Mouse (Mus musculus) megakaryocyte, embryonic 14.5 days (primary cell): ENCODE results near the gene Stox2. TPM values are rescaled to one million over a fixed set of nuclear protein-coding genes. Genes with fewer than 3 reads are reported as not detected.

Source experiments
- H3K27me3 ChIP-seq: replicated peaks from 2 replicates; pipeline ENCODE3; 2012; ENCODE audit warnings: inconsistent platforms
- H3K36me3 ChIP-seq: replicated peaks from 2 replicates; pipeline ENCODE3; 2012; ENCODE audit warnings: low read length, inconsistent platforms, mixed read lengths
- H3K4me1 ChIP-seq: 2 replicates; pipeline ENCODE4 v1.6.1; 2012; ENCODE audit warnings: inconsistent platforms
- H3K4me3 ChIP-seq: replicated peaks from 2 replicates; pipeline ENCODE3; 2012; ENCODE audit warnings: moderate library complexity, mild to moderate bottlenecking, inconsistent platforms
- H3K9me3 ChIP-seq: 2 replicates; pipeline ENCODE4 v1.6.1; 2012; ENCODE audit warnings: inconsistent platforms
- FLI1 ChIP-seq: IDR thresholded peaks from 2 replicates; pipeline ENCODE4 v1.6.1; 2012; ENCODE audit warnings: low read length, inconsistent platforms, mixed read lengths
- GATA1 ChIP-seq: IDR thresholded peaks from 3 replicates; pipeline ENCODE4 v1.6.1; 2012; ENCODE audit warnings: mixed read lengths, low read length, inconsistent platforms, borderline replicate concordance
- polyA plus RNA-seq: library from polyadenylated mRNA; stranded (reverse); fragments of >175 nt; gene quantifications from 2 replicates; pipeline ENCODE4 v1.2.3, GENCODE M21; 2012; ENCODE audit warnings: low replicate concordance; ENCODE audit not compliant: insufficient read depth

Gene Stox2
- polyA plus RNA-seq, 1 experiment, result not detected

- Histone ChIP-seq H3K4me3 (no peak overlapping the region), H3K27me3 (no peaks in the 10 kb centered on the region), H3K4me1 (no peaks in the 10 kb centered on the region), H3K9me3 (peaks cover 4% of the 10 kb centered on the region), H3K36me3 (no peaks in the 10 kb centered on the region)
- TF ChIP-seq GATA1 (no peak), FLI1 (no peak)
Observed at GRCm38 (mm10) chr8:47260751-47261474, 185.2 kb downstream of the Stox2 start.

GRCm38 (mm10) chr8:47250832-47251231, 195.3 kb downstream of the Stox2 start:
- Histone ChIP-seq H3K9me3 (no peaks in the 10 kb centered on the region), H3K36me3 (no peaks in the 10 kb centered on the region), H3K27me3 (no peaks in the 10 kb centered on the region), H3K4me1 (no peaks in the 10 kb centered on the region), H3K4me3 (no peak overlapping the region)
- TF ChIP-seq FLI1, result no peak
- TF ChIP-seq GATA1, result no peak

GRCm38 (mm10) chr8:47245116-47245515, 201.0 kb downstream of the Stox2 start:
- H3K9me3 ChIP-seq, result peaks cover 4% of the 10 kb centered on the region; the same call in 1 of the 2 replicates
- no peak for TF ChIP-seq GATA1
- TF ChIP-seq FLI1, result no peak
- no peaks in the 10 kb centered on the region for H3K4me1 ChIP-seq
- no peaks in the 10 kb centered on the region for H3K36me3 ChIP-seq
- no peak overlapping the region for H3K4me3 ChIP-seq
- H3K27me3 ChIP-seq, result no peaks in the 10 kb centered on the region

- no peak for TF ChIP-seq FLI1
- TF ChIP-seq GATA1, result no peak
- Histone ChIP-seq H3K4me1 (no peaks in the 10 kb centered on the region), H3K27me3 (no peaks in the 10 kb centered on the region), H3K9me3 (peaks cover 4% of the 10 kb centered on the region; the same call in 1 of the 2 replicates), H3K36me3 (no peaks in the 10 kb centered on the region), H3K4me3 (no peak overlapping the region)
Observed at GRCm38 (mm10) chr8:47244202-47244601, 202.0 kb downstream of the Stox2 start.

GRCm38 (mm10) chr8:47243631-47244030, 202.5 kb downstream of the Stox2 start:
- TF ChIP-seq GATA1 (no peak), FLI1 (no peak)
- no peaks in the 10 kb centered on the region for H3K27me3 ChIP-seq
- H3K4me1 ChIP-seq, result no peaks in the 10 kb centered on the region
- peaks cover 4% of the 10 kb centered on the region; the same call in 1 of the 2 replicates for H3K9me3 ChIP-seq
- no peak overlapping the region for H3K4me3 ChIP-seq
- H3K36me3 ChIP-seq, result no peaks in the 10 kb centered on the region

- Histone ChIP-seq H3K9me3 (peaks cover 4% of the 10 kb centered on the region; the same call in 1 of the 2 replicates), H3K27me3 (no peaks in the 10 kb centered on the region), H3K36me3 (no peaks in the 10 kb centered on the region), H3K4me3 (no peak overlapping the region), H3K4me1 (no peaks in the 10 kb centered on the region)
- TF ChIP-seq FLI1 (no peak), GATA1 (no peak)
Observed at GRCm38 (mm10) chr8:47243016-47243630, 203.0 kb downstream of the Stox2 start.

- Histone ChIP-seq H3K9me3 (peaks cover 4% of the 10 kb centered on the region; the same call in 1 of the 2 replicates), H3K4me3 (peak overlapping the region; percentile 70), H3K27me3 (no peaks in the 10 kb centered on the region), H3K4me1 (no peaks in the 10 kb centered on the region), H3K36me3 (no peaks in the 10 kb centered on the region)
- TF ChIP-seq GATA1 (no peak), FLI1 (no peak)
Observed at GRCm38 (mm10) chr8:47242207-47243004, 203.8 kb downstream of the Stox2 start.

- H3K9me3 ChIP-seq, result peaks cover 4% of the 10 kb centered on the region; the same call in 1 of the 2 replicates
- H3K4me1 ChIP-seq, result no peaks in the 10 kb centered on the region
- no peak for TF ChIP-seq FLI1
- TF ChIP-seq GATA1, result no peak
- H3K4me3 ChIP-seq, result no peak overlapping the region
- no peaks in the 10 kb centered on the region for H3K27me3 ChIP-seq
- no peaks in the 10 kb centered on the region for H3K36me3 ChIP-seq
Observed at GRCm38 (mm10) chr8:47241421-47242078, 204.6 kb downstream of the Stox2 start.

- Histone ChIP-seq H3K36me3 (no peaks in the 10 kb centered on the region), H3K9me3 (peaks cover 4% of the 10 kb centered on the region; the same call in 1 of the 2 replicates), H3K4me1 (no peaks in the 10 kb centered on the region), H3K4me3 (no peak overlapping the region), H3K27me3 (no peaks in the 10 kb centered on the region)
- TF ChIP-seq FLI1 (no peak), GATA1 (no peak)
Observed at GRCm38 (mm10) chr8:47240871-47241270, 205.3 kb downstream of the Stox2 start.

GRCm38 (mm10) chr8:47240266-47240665, 205.9 kb downstream of the Stox2 start:
- TF ChIP-seq GATA1, result no peak
- TF ChIP-seq FLI1, result no peak
- Histone ChIP-seq H3K4me1 (no peaks in the 10 kb centered on the region), H3K4me3 (no peak overlapping the region), H3K36me3 (no peaks in the 10 kb centered on the region), H3K27me3 (no peaks in the 10 kb centered on the region), H3K9me3 (peaks cover 4% of the 10 kb centered on the region; the same call in 1 of the 2 replicates)
